Mouse (Mus musculus) lung, postnatal 0 days (tissue): ENCODE measurements around the gene Spns3.

Source experiments
- CTCF ChIP-seq: IDR thresholded peaks from 2 replicates; pipeline ENCODE4 v1.5.1; 2016; ENCODE audit warnings: antibody characterized with exemption, mild to moderate bottlenecking
- EP300 ChIP-seq: IDR thresholded peaks from 2 replicates; pipeline ENCODE4 v1.6.1; 2016; ENCODE audit warnings: antibody characterized with exemption, mild to moderate bottlenecking, control low read depth

DNA sequence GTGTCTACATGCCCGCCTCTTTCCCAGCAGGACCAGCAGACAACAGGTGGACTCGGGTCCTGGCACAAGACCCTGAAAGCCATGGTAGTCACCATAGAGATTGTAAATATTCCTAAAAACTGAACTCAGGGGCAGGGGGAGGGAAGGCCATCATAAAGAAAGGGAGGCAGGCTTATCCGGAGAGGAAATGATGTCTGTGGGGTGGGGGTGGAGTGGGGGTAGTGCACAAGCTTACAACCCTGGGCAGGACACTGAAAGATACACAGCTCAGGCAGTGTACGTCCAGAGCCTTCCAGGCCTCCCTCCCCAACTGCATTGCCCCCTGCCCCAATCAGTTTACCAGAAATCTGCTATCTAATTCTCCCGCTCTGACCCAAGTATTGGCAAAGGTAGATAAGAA is 63.1 kb downstream of the Spns3 start:
- no peak for TF ChIP-seq CTCF
- TF ChIP-seq EP300: no peak
